Mouse (Mus musculus) CH12.LX (cell line): ENCODE data around the gene Gm20458. TPM values are rescaled to one million over a fixed set of nuclear protein-coding genes. Genes with fewer than 3 reads are reported as not detected.

Experiments
- DNase-seq: peaks from one replicate; pipeline ENCODE4 v3.0.0-alpha.2; 2013; ENCODE audit errors: extremely low read depth
- H3K27ac ChIP-seq: 2 replicates; pipeline ENCODE4 v1.5.1; 2012; ENCODE audit warnings: low read depth, mild to moderate bottlenecking, control low read depth, moderate library complexity; ENCODE audit not compliant: insufficient read depth
- H3K27me3 ChIP-seq: replicated peaks from 2 replicates; pipeline ENCODE3; 2012; ENCODE audit warnings: inconsistent platforms
- H3K36me3 ChIP-seq, 2 experiments: replicated peaks in 1 of 2; 2 replicates each; pipeline versions ENCODE3 to v1.6.1; 2012; ENCODE audit warnings: inconsistent platforms in 1 of 2, low read length in 1 of 2, mild to moderate bottlenecking in 1 of 2, mixed read lengths in 1 of 2, moderate library complexity in 1 of 2; ENCODE audit not compliant: control insufficient read depth in 1 of 2, insufficient read depth in 1 of 2
- H3K4me1 ChIP-seq, 2 experiments: 2 replicates each; pipeline ENCODE4 v1.6.1; 2012; ENCODE audit warnings: inconsistent platforms in 1 of 2, moderate library complexity in 1 of 2; ENCODE audit not compliant: insufficient read depth in 2 of 2, control insufficient read depth in 1 of 2
- H3K4me2 ChIP-seq: 2 replicates; pipeline ENCODE4 v1.6.1; 2012; ENCODE audit warnings: low read depth, mild to moderate bottlenecking, control low read depth; ENCODE audit not compliant: poor library complexity, insufficient read depth, severe bottlenecking
- H3K4me3 ChIP-seq, 3 experiments: fragments of 150-350 bp in 1 of 3; sonication (generic) in 1 of 3; replicated peaks in 1 of 3; 2 replicates each; pipeline versions ENCODE3 to v1.5.1; 2011 to 2012; ENCODE audit warnings: low read depth in 2 of 3, low read length in 2 of 3, mild to moderate bottlenecking in 2 of 3, moderate library complexity in 2 of 3, control low read depth in 1 of 3, improper control_type of control experiment in 1 of 3, inconsistent platforms in 1 of 3, mixed read lengths in 1 of 3; ENCODE audit not compliant: poor library complexity in 1 of 3
- H3K79me2 ChIP-seq: replicated peaks from 2 replicates; pipeline ENCODE4 v1.6.1; 2012; ENCODE audit warnings: mild to moderate bottlenecking, moderate library complexity; ENCODE audit not compliant: control insufficient read depth, poor library complexity, insufficient read depth, severe bottlenecking; ENCODE audit errors: extremely low read depth
- H3K9ac ChIP-seq: 2 replicates; pipeline ENCODE4 v1.6.1; 2012; ENCODE audit warnings: low read depth, mild to moderate bottlenecking, control low read depth, moderate library complexity; ENCODE audit not compliant: insufficient read depth
- H3K9me3 ChIP-seq: replicated peaks from 2 replicates; pipeline ENCODE3; 2012; ENCODE audit warnings: low read length, inconsistent platforms, mixed read lengths
- CHD2 ChIP-seq: IDR thresholded peaks from 2 replicates; pipeline ENCODE4 v1.6.1; 2011; ENCODE audit warnings: low read length, improper control_type of control experiment
- CTCF ChIP-seq, 2 experiments: IDR thresholded peaks in 1 of 2; conservative IDR thresholded peaks in 1 of 2; 2 replicates each; pipeline ENCODE4 v1.5.1; 2011 to 2012; ENCODE audit warnings: low read depth in 2 of 2, low read length in 2 of 2, improper control_type of control experiment in 1 of 2, inconsistent platforms in 1 of 2, mild to moderate bottlenecking in 1 of 2, moderate library complexity in 1 of 2
- E2F4 ChIP-seq: IDR thresholded peaks from 2 replicates; pipeline ENCODE4 v1.6.1; 2011; ENCODE audit warnings: low read depth, low read length, improper control_type of control experiment; ENCODE audit not compliant: insufficient replicate concordance
- ELF1 ChIP-seq: IDR thresholded peaks from 2 replicates; pipeline ENCODE4 v1.6.1; 2014; ENCODE audit warnings: low read depth, mild to moderate bottlenecking, inconsistent platforms, low read length, improper control_type of control experiment
- EP300 ChIP-seq: IDR thresholded peaks from 2 replicates; pipeline ENCODE4 v1.6.1; 2011; ENCODE audit warnings: low read length, improper control_type of control experiment
- HCFC1 ChIP-seq: IDR thresholded peaks from 2 replicates; pipeline ENCODE4 v1.6.1; 2012; ENCODE audit warnings: low read depth, mild to moderate bottlenecking, inconsistent platforms, low read length, improper control_type of control experiment
- IRF4 ChIP-seq: IDR thresholded peaks from 2 replicates; pipeline ENCODE4 v1.6.1; 2014; ENCODE audit warnings: low read depth, mild to moderate bottlenecking, inconsistent platforms, low read length, improper control_type of control experiment
- JUN ChIP-seq: IDR thresholded peaks from 2 replicates; pipeline ENCODE4 v1.6.1; 2011; ENCODE audit warnings: low read depth, mild to moderate bottlenecking, low read length, improper control_type of control experiment, moderate library complexity; ENCODE audit not compliant: insufficient read depth
- JUND ChIP-seq: conservative IDR thresholded peaks from 2 replicates; pipeline ENCODE4 v1.6.1; 2011; ENCODE audit warnings: low read depth, low read length, improper control_type of control experiment
- KAT2A ChIP-seq: IDR thresholded peaks from 2 replicates; pipeline ENCODE4 v1.6.1; 2012; ENCODE audit warnings: low read length, improper control_type of control experiment, inconsistent platforms; ENCODE audit not compliant: insufficient replicate concordance
- MAFK ChIP-seq: IDR thresholded peaks from 2 replicates; pipeline ENCODE4 v1.6.1; 2011; ENCODE audit warnings: low read length, improper control_type of control experiment; ENCODE audit not compliant: insufficient replicate concordance
- MEF2A ChIP-seq: IDR thresholded peaks from 2 replicates; pipeline ENCODE4 v1.6.1; 2014; ENCODE audit warnings: low read depth, mild to moderate bottlenecking, inconsistent platforms, low read length, improper control_type of control experiment, borderline replicate concordance
- MXI1 ChIP-seq: IDR thresholded peaks from 2 replicates; pipeline ENCODE4 v1.6.1; 2011; ENCODE audit warnings: mild to moderate bottlenecking, low read depth, low read length, improper control_type of control experiment
- MYC ChIP-seq: IDR thresholded peaks from 2 replicates; pipeline ENCODE4 v1.6.1; 2011; ENCODE audit warnings: low read depth, mild to moderate bottlenecking, improper control_type of control experiment, low read length
- NELFE ChIP-seq: IDR thresholded peaks from 2 replicates; pipeline ENCODE4 v1.6.1; 2011; ENCODE audit warnings: low read depth, low read length, improper control_type of control experiment
- NRF1 ChIP-seq: IDR thresholded peaks from 2 replicates; pipeline ENCODE4 v1.6.1; 2014; ENCODE audit warnings: low read depth, mild to moderate bottlenecking, inconsistent platforms, low read length, improper control_type of control experiment, moderate library complexity
- PAX5 ChIP-seq: IDR thresholded peaks from 2 replicates; pipeline ENCODE4 v1.6.1; 2012; ENCODE audit warnings: low read length, inconsistent platforms, mixed read lengths
- POLR2A ChIP-seq: IDR thresholded peaks from 2 replicates; pipeline ENCODE4 v1.6.1; 2011; ENCODE audit warnings: low read depth, mild to moderate bottlenecking, improper control_type of control experiment, low read length
- RAD21 ChIP-seq: IDR thresholded peaks from 2 replicates; pipeline ENCODE4 v1.6.1; 2011; ENCODE audit warnings: low read depth, mild to moderate bottlenecking, low read length, improper control_type of control experiment, moderate library complexity
- SIN3A ChIP-seq: IDR thresholded peaks from 2 replicates; pipeline ENCODE4 v1.6.1; 2012; ENCODE audit warnings: low read length, improper control_type of control experiment, inconsistent platforms
- SMC3 ChIP-seq: IDR thresholded peaks from 2 replicates; pipeline ENCODE4 v1.6.1; 2011; ENCODE audit warnings: low read depth, low read length, improper control_type of control experiment
- TBP ChIP-seq: conservative IDR thresholded peaks from 2 replicates; pipeline ENCODE4 v1.6.1; 2011; ENCODE audit warnings: low read depth, low read length, improper control_type of control experiment
- TCF12 ChIP-seq: IDR thresholded peaks from 2 replicates; pipeline ENCODE4 v1.6.1; 2014; ENCODE audit warnings: low read depth, mild to moderate bottlenecking, inconsistent platforms, low read length, improper control_type of control experiment
- USF1 ChIP-seq: IDR thresholded peaks from 2 replicates; pipeline ENCODE4 v1.6.1; 2014; ENCODE audit warnings: low read depth, mild to moderate bottlenecking, inconsistent platforms, low read length, improper control_type of control experiment
- USF2 ChIP-seq: conservative IDR thresholded peaks from 2 replicates; pipeline ENCODE4 v1.6.1; 2011; ENCODE audit warnings: low read depth, low read length, improper control_type of control experiment
- ZC3H11A ChIP-seq: IDR thresholded peaks from 2 replicates; pipeline ENCODE4 v1.6.1; 2012; ENCODE audit warnings: low read depth, mild to moderate bottlenecking, inconsistent platforms, low read length, improper control_type of control experiment
- ZKSCAN1 ChIP-seq: IDR thresholded peaks from 2 replicates; pipeline ENCODE4 v1.6.1; 2012; ENCODE audit warnings: low read depth, inconsistent platforms, low read length, improper control_type of control experiment, borderline replicate concordance
- dilution Hi-C: fragments of 300-500 bp; cut with MboI; formaldehyde crosslinking; loops from 2 replicates; pipeline ENCODE4 v1.14.3; 2020; ENCODE audit warnings: low sequenced_read_pairs; ENCODE audit not compliant: extremely low pct_unique_long_range_greater_than_20kb, extremely low pct_ligation_motif_present
- in situ Hi-C: fragments of 300-500 bp; cut with MboI; formaldehyde crosslinking; loops from 3 replicates; pipeline ENCODE4 v1.14.3; 2019; ENCODE audit warnings: low sequenced_read_pairs, low pct_ligation_motif_present, low pct_unique_long_range_greater_than_20kb, mixed read lengths
- polyA plus RNA-seq: library from polyadenylated mRNA; unstranded; fragments of >175 nt; gene quantifications from 2 replicates; pipeline ENCODE4 v1.2.1, GENCODE M21; 2012; ENCODE audit warnings: low read depth; ENCODE audit not compliant: insufficient read length
- total RNA-seq, 2 experiments: library from RNA; depleted of rRNA; stranded (reverse); fragments of 300-350 nt in 1 of 2; fragments of >200 nt in 1 of 2; gene quantifications; 2 replicates each; pipeline ENCODE4 v1.2.3; 2012 to 2014

Gene Gm20458
- total and polyA plus RNA-seq, 3 experiments = 0.31 to 1.1 (median 0.74) TPM

GRCm38 (mm10) chr2:164473624-164474023, 12.9 kb downstream of the Gm20458 start, which contains the start of gene Trp53tg5:
Trp53tg5 (minus strand) TSS chr2:164473724.
- no peaks in the 10 kb centered on the region for H3K27me3 ChIP-seq
- dilution Hi-C loops (no loop called here), in situ Hi-C loops (no loop called here)
- H3K9me3 ChIP-seq = no peaks in the 10 kb centered on the region
- H3K9ac ChIP-seq = no peak within 1 kb of the TSS
- TF ChIP-seq CTCF (conservative IDR thresholded peaks at IDR 0.05 in 1 of 2, IDR thresholded peaks at IDR 0.05 in 1 of 2; ENCODE audit: low read depth in 2 of 2, low read length in 2 of 2) = no peak
- TF ChIP-seq TBP = no peak
- no peak for TF ChIP-seq E2F4
- no peak for TF ChIP-seq ELF1
- TF ChIP-seq MXI1 = no peak
- TF ChIP-seq POLR2A = no peak
- TF ChIP-seq IRF4 = no peak
- TF ChIP-seq EP300 = no peak
- no peak for TF ChIP-seq ZC3H11A
- TF ChIP-seq TCF12 = no peak
- no peak for TF ChIP-seq RAD21
- no peak for TF ChIP-seq USF1
- no peak for TF ChIP-seq SMC3
- TF ChIP-seq JUND = no peak
- TF ChIP-seq CHD2 = no peak
- TF ChIP-seq ZKSCAN1 = no peak
- no peak for TF ChIP-seq NELFE
- TF ChIP-seq NRF1 = no peak
- no peak for TF ChIP-seq PAX5
- TF ChIP-seq MAFK = no peak
- H3K4me2 ChIP-seq = no peak within 1 kb of the TSS
- H3K27ac ChIP-seq = no peak within 1 kb of the TSS
- peaks cover 0 to 10% of the 10 kb centered on the region in 2 experiments; a peak in 3 of 4 replicates for H3K4me1 ChIP-seq
- no peaks in the 10 kb centered on the region for H3K79me2 ChIP-seq
- DNase-seq = no peak
- H3K36me3 ChIP-seq = peaks cover 18 to 60% of the 10 kb centered on the region in 2 experiments
- H3K4me3 ChIP-seq = no peak within 1 kb of the TSS

GRCm38 (mm10) chr2:164485681-164486257, 25.0 kb downstream of the Gm20458 start, which contains the start of gene Dbndd2:
Dbndd2 (plus strand) TSS chr2:164486106.
- Histone ChIP-seq H3K4me1 (peaks cover 0 to 10% of the 10 kb centered on the region in 2 experiments; a peak in 3 of 4 replicates), H3K9ac (peak within 1 kb of the TSS; percentile 23), H3K36me3 (peaks cover 4 to 12% of the 10 kb centered on the region in 2 experiments), H3K4me3 (peak within 1 kb of the TSS; percentile 20 to 76 (median 44)), H3K27ac (no peak within 1 kb of the TSS), H3K79me2 (no peaks in the 10 kb centered on the region), H3K9me3 (peaks cover 3% of the 10 kb centered on the region), H3K4me2 (peak within 1 kb of the TSS; percentile 52), H3K27me3 (peaks cover 7% of the 10 kb centered on the region)
- DNase-seq = no peak
- TF ChIP-seq POLR2A (no peak), E2F4 (no peak), USF2 (no peak), USF1 (no peak), MYC (no peak), JUN (no peak), TCF12 (no peak), MEF2A (no peak), MAFK (no peak), HCFC1 (no peak), NRF1 (no peak), NELFE (no peak), KAT2A (no peak), SMC3 (no peak), RAD21 (no peak), SIN3A (no peak), PAX5 (no peak)
- in situ Hi-C loops = no loop called here
- dilution Hi-C loops = no loop called here
